ENCODE assay signal across 8 mouse cellular contexts in the genomic region with DNA sequence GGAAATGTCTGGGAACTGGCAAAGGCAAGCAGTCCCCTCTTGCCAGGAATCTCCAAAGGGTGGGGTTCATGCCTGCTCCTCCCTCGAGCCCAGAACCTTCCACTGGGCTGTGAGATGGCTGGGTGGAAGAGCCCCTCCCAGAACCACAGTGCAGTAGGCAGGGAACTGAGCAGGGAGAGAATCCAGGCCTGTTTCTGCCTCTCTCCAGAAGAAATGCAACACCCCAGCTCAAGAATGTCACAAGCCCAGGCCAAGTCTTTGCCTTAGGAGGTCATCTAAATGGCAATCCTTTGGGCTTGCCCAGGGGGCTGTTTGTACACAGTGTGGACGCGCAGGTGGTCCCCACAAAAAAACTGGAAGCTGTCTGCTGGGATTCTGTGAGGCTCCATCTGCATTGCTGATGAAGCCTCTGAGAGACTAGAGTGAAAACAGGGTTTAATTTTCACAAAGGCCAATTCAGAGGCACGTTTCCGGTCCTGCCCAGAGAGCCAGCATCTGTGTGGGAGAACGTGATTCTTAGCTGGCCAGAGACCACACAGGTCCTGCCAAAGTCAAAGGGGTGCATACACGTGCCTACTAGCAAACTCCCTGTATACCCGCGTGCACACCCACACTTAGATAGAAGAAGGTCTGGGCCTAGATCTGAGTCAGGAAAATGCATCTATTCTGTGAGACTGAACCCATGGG.
DNase-seq lines count a peak whose midpoint lies in the region; ATAC-seq lines count a peak whose summit lies in the region.
"Had no signal": no experiment of that assay in that cellular context is flagged by ENCODE, and none has a peak within 500 bp of the region (broad histone marks: within the 10 kb centered on the region; RNA-seq: fewer than 3 reads in every experiment).

No protein-coding gene starts in this region.

- H3K4me3 ChIP-seq in midbrain, embryonic 12.5 days = no peak overlapping the region
- no peak overlapping the region for H3K4me3 ChIP-seq in midbrain, embryonic 15.5 days
- H3K4me3 ChIP-seq in embryonic facial prominence, embryonic 10.5 days = no peak overlapping the region

- peaks cover 14% of the 10 kb centered on the region for H3K4me1 ChIP-seq in midbrain, embryonic 12.5 days
- peaks cover 13% of the 10 kb centered on the region for H3K4me1 ChIP-seq in midbrain, embryonic 15.5 days
- peaks cover 41% of the 10 kb centered on the region for H3K4me1 ChIP-seq in embryonic facial prominence, embryonic 10.5 days

- H3K36me3 ChIP-seq in midbrain, embryonic 12.5 days = no peaks in the 10 kb centered on the region
- no peaks in the 10 kb centered on the region for H3K36me3 ChIP-seq in midbrain, embryonic 15.5 days (replicated peaks)
- H3K36me3 ChIP-seq in embryonic facial prominence, embryonic 10.5 days (replicated peaks) = no peaks in the 10 kb centered on the region

- intact Hi-C loops in heart, postnatal 25 days (cut with DNase I) = no loop called here

- WGBS in midbrain, embryonic 12.5 days = 47% methylated on average over 9 of the region's 9 CpGs
- 32% methylated on average over 9 of the region's 9 CpGs for WGBS in midbrain, embryonic 15.5 days
- 54% methylated on average over 9 of the region's 9 CpGs for WGBS in embryonic facial prominence, embryonic 10.5 days

- no peak for DNase-seq in embryonic facial prominence, embryonic 10.5 days (ENCODE audit: low spot score)
- DNase-seq in heart, postnatal 25 days (ENCODE audit: low spot score) = peak; percentile 33
- DNase-seq in frontal cortex, postnatal 14 days (ENCODE audit: low spot score in 2 of 2) = no peak
- DNase-seq in spleen, adult 12 weeks (ENCODE audit: low spot score) = no peak
- DNase-seq in cerebellum, adult 9-11 months = no peak
- DNase-seq: thymus, postnatal 25 days had no signal

- no peak overlapping the region for H3K4me2 ChIP-seq in midbrain, embryonic 12.5 days (replicated peaks)
- H3K4me2 ChIP-seq in midbrain, embryonic 15.5 days = no peak overlapping the region

- peaks cover 20% of the 10 kb centered on the region for H3K27me3 ChIP-seq in midbrain, embryonic 12.5 days
- no peaks in the 10 kb centered on the region for H3K27me3 ChIP-seq in midbrain, embryonic 15.5 days (replicated peaks)
- 0 out of 2 replicates have a peak, but pooled peaks cover 9% of the 10 kb centered on the region for H3K27me3 ChIP-seq in embryonic facial prominence, embryonic 10.5 days (replicated peaks; ENCODE audit: low read depth, poor library complexity, severe bottlenecking)

- no peak overlapping the region for H3K9ac ChIP-seq in midbrain, embryonic 12.5 days (replicated peaks)
- no peak overlapping the region for H3K9ac ChIP-seq in midbrain, embryonic 15.5 days

- H3K27ac ChIP-seq in midbrain, embryonic 12.5 days (replicated peaks) = peak overlapping the region; percentile 50; the same call in 1 of the 2 replicates
- no peak overlapping the region for H3K27ac ChIP-seq in midbrain, embryonic 15.5 days
- peak overlapping the region; percentile 59; the same call in 1 of the 2 replicates for H3K27ac ChIP-seq in embryonic facial prominence, embryonic 10.5 days (replicated peaks)

- no peaks in the 10 kb centered on the region for H3K9me3 ChIP-seq in midbrain, embryonic 12.5 days
- no peaks in the 10 kb centered on the region for H3K9me3 ChIP-seq in midbrain, embryonic 15.5 days
- no peaks in the 10 kb centered on the region for H3K9me3 ChIP-seq in embryonic facial prominence, embryonic 10.5 days

- ATAC-seq in midbrain, embryonic 12.5 days (ENCODE audit: low FRiP score, low read depth) = no peak
- ATAC-seq in midbrain, embryonic 15.5 days (replicated peaks) = no peak
